Mouse (Mus musculus): ENCODE measurements around the gene Ggt7. TPM values are rescaled to one million over a fixed set of nuclear protein-coding genes. Genes with fewer than 3 reads are reported as not detected.
"Not testable (repeated sequence)": the region's sequence is repeated elsewhere in the genome, so short reads cannot be mapped to it uniquely, and the experiment has no call there.

Ggt7 gene
- 1.1 and 2.4 TPM in 2 replicates for polyA plus RNA-seq (2015; fragmentation: Nextera tagmentation; extraction: Ambion mirVana)

DNA sequence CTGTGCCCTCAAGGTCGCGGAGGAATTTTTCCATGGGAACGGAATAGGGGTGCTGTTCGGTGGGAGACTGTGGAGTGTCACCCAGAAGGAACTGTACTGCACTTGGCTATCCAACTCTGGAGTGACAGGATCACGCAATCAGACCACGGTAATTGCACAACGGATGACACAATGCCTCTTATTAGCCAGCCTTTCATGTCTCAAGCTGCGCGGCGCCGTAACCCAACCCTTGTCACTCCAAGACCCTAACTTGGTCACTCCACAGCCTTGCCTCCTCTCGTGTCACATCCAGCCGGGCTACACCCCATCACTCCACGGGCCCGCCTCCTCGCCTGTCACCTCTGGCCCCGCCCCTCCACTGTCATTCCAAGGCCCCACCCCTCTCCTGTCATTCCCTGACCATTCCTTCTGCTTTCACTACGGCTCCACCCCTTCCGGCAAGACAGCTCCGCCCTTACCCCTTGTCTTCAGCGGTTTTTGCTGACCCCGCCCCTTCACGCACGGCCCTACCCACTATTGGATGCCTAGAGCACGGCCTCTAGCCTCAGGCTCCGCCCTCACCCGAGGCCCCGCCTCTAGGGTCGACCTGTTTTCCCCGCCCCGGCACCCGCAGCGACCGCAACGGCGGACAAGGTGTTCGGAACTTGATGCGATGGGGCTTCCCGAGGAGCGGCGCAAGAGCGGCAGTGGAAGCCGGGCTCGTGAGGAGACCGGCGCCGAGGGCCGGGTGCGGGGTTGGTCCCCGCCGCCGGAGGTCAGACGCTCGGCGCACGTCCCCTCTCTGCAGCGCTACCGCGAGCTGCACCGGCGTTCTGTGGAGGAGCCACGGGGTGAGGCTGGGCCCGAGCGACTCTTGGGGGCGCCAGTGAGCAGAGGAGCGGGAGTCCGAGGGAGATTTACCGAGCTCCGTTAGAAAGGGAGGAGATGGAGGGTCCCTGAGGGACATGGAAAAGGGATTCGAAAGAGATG lies at the start of gene Ggt7, which contains the start of gene Acss2:
TSS of gene Ggt7 (minus strand) at position 783 of the 969 bp plus-strand sequence.
TSS of gene Acss2 (plus strand) at position 494 of the 969 bp plus-strand sequence.
- H3K4me2 ChIP-seq = peak within 1 kb of the TSS; percentile 95
- 3% methylated on average over 70 of the region's 70 CpGs for WGBS
- no peaks in the 10 kb centered on the region for H3K36me3 ChIP-seq
- peaks cover 21% of the 10 kb centered on the region for H3K4me1 ChIP-seq (replicated peaks)
- no peaks in the 10 kb centered on the region for H3K9me3 ChIP-seq (replicated peaks)
- H3K27ac ChIP-seq = peak within 1 kb of the TSS; percentile 84
- H3K9ac ChIP-seq = peak within 1 kb of the TSS; percentile 82
- peak; percentile 100 for ATAC-seq (replicated peaks; ENCODE audit: insufficient number of reproducible peaks, insufficient read depth, low FRiP score, low read depth)
- H3K27me3 ChIP-seq = peaks cover 21% of the 10 kb centered on the region
- peak within 1 kb of the TSS; percentile 90 for H3K4me3 ChIP-seq

DNA sequence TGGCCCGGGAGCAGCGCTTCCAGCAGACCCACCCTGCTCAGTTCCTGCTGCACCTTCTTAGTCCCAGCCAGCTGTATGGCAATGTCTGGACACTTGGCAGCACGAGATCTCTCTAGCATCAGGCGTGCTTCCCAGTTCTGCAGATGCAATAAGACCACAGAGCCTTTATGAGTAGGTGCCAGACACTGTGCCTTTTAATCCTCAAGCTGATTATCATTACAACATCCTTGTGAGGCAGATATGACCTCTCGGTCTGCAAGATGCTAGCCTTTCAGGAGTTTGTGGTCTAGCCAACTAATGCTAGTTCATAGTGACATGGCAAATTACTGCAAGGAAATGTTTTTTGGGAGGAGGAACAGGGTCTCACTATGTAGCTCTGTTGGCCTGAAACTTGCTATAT lies 49.7 kb upstream of the Ggt7 start:
- Histone ChIP-seq H3K4me3 (no peak overlapping the region), H3K4me1 (replicated peaks) (no peaks in the 10 kb centered on the region), H3K9me3 (replicated peaks) (no peaks in the 10 kb centered on the region), H3K36me3 (peaks cover 7% of the 10 kb centered on the region; the same call in 1 of the 2 replicates), H3K4me2 (no peak overlapping the region), H3K9ac (no peak overlapping the region), H3K27me3 (no peaks in the 10 kb centered on the region), H3K27ac (no peak overlapping the region)
- ATAC-seq (replicated peaks; ENCODE audit: insufficient number of reproducible peaks, insufficient read depth, low FRiP score, low read depth) = no peak
- 81% methylated on average over 5 of the region's 5 CpGs for WGBS

DNA sequence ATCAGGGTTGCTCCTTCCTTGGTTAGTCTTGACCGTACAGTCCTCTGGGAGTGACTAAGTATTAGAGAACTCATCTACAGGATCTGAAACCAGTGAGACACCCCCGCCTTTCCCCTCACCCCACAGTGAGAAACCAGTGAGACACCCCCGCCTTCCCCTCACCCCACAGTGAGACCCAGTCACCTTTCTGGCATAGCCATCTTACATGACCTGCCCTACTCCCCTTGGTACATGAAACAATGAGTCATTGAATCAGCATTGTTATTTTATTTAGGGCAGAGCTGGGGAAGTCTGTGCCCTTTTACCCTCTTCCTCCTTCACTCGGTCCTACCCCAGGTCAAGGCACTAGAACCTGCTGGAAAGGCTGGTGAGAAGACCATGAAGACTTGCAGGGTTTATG lies 44.9 kb upstream of the Ggt7 start:
- Histone ChIP-seq H3K9me3 (replicated peaks) (no peaks in the 10 kb centered on the region), H3K27me3 (no peaks in the 10 kb centered on the region), H3K4me3 (no peak overlapping the region), H3K4me2 (no peak overlapping the region), H3K9ac (no peak overlapping the region), H3K27ac (no peak overlapping the region), H3K36me3 (peaks cover 6% of the 10 kb centered on the region; the same call in 1 of the 2 replicates), H3K4me1 (replicated peaks) (no peaks in the 10 kb centered on the region)
- no peak for ATAC-seq (replicated peaks; ENCODE audit: insufficient number of reproducible peaks, insufficient read depth, low FRiP score, low read depth)
- 68% methylated on average over 4 of the region's 4 CpGs for WGBS

DNA sequence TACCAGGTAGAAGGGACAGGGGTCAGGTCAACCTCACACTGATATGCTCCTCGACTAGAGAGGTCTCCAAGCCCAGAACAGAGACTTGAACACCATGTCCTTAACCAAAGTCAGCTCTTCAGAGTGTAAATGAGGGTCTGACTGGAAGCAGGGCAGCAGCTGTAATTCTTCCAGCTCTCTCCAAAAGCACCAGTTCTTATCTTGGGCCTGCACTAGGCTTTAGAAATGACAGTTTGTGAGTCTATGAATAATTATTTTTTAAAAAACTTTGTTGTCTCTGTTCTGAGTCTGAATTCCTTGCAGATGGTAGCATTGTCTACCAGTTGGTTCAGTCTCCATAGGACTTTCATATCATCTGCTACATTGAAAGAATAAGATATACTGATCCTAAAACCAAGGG lies 44.2 kb upstream of the Ggt7 start:
- H3K9me3 ChIP-seq (replicated peaks) = no peaks in the 10 kb centered on the region
- H3K27ac ChIP-seq = no peak overlapping the region
- H3K4me1 ChIP-seq (replicated peaks) = no peaks in the 10 kb centered on the region
- no peak for ATAC-seq (replicated peaks; ENCODE audit: insufficient number of reproducible peaks, insufficient read depth, low FRiP score, low read depth)
- WGBS = 41% methylated on average over 1 of the region's 1 CpGs
- H3K36me3 ChIP-seq = peaks cover 6% of the 10 kb centered on the region; the same call in 1 of the 2 replicates
- no peak overlapping the region for H3K9ac ChIP-seq
- no peak overlapping the region for H3K4me2 ChIP-seq
- H3K27me3 ChIP-seq = no peaks in the 10 kb centered on the region
- H3K4me3 ChIP-seq = no peak overlapping the region

DNA sequence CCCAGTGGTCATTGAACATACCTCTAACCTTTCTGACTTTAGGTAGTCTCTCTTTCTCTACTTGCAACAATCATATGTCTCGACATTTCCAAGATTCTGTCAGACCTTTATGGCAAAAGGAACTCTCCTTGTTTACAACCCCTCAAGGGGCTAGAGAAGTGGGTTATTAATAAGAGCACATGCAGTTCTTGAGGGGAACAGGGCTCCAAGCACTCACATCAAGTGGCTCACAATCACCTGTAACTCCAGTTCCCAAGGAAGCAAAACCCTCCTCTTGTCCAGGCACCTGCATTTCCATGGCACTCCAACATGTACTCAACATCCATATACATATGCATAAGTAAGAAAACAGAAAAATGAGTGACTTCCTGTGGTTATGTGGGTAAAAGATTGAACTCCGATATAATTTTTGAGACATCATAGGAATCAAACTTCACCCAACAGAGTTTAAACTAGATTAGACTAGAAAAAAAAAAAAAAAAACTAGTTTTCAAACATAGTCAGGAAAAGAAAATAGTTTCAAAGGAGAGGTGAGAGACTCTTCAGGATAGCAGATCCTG lies 36.5 kb upstream of the Ggt7 start:
- no peaks in the 10 kb centered on the region for H3K4me1 ChIP-seq (replicated peaks)
- H3K36me3 ChIP-seq = no peaks in the 10 kb centered on the region
- H3K27me3 ChIP-seq = no peaks in the 10 kb centered on the region
- ATAC-seq (replicated peaks; ENCODE audit: insufficient number of reproducible peaks, insufficient read depth, low FRiP score, low read depth) = no peak
- H3K4me2 ChIP-seq = no peak overlapping the region
- H3K27ac ChIP-seq = no peak overlapping the region
- no peak overlapping the region for H3K9ac ChIP-seq
- WGBS = 70% methylated on average over 2 of the region's 2 CpGs
- no peak overlapping the region for H3K4me3 ChIP-seq
- no peaks in the 10 kb centered on the region for H3K9me3 ChIP-seq (replicated peaks)

DNA sequence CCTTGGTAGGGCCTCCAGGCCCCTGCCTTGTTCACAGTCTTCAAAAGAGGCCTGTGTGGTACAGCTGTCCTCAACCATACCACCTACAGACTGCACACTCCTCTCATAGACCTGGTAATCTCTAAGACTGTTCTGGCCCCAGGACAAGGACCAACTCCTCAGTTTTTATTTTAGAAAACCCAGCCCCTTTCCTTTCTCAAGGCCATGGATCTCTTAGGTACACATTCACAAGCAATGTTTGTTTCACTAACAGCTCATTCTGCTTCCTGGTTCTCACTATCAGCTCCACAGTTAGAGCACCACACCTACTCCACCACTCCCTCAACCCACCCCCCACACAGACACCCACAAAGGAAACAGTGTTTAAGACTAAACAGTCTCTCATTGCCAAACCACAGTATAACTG lies 34.9 kb upstream of the Ggt7 start:
- Histone ChIP-seq H3K27ac (no peak overlapping the region), H3K9ac (no peak overlapping the region), H3K4me2 (no peak overlapping the region), H3K27me3 (no peaks in the 10 kb centered on the region), H3K36me3 (no peaks in the 10 kb centered on the region), H3K4me3 (no peak overlapping the region), H3K9me3 (replicated peaks) (no peaks in the 10 kb centered on the region), H3K4me1 (replicated peaks) (no peaks in the 10 kb centered on the region)
- ATAC-seq (replicated peaks; ENCODE audit: insufficient number of reproducible peaks, insufficient read depth, low FRiP score, low read depth) = no peak

DNA sequence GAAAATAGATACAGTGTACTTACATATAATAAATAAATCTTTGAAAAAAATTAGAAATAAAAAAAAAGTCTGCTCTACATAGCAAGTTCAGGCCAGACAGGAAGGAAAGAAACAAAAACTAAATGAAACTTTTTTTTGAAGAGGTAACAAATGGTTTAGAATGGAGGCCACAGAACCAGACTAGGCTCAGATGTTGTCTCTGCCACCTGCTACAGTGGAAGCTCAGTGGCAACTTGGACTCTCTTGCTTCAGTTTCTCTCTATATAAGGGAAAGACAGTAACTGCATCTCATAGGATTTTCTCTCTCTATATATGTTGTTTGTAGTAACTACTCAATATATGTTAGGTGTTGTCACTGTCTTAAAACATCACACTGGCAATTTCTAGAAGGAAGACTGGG lies 34.3 kb upstream of the Ggt7 start:
- H3K4me2 ChIP-seq = no peak overlapping the region
- no peak overlapping the region for H3K9ac ChIP-seq
- H3K4me1 ChIP-seq (replicated peaks) = no peaks in the 10 kb centered on the region
- no peak for ATAC-seq (replicated peaks; ENCODE audit: insufficient number of reproducible peaks, insufficient read depth, low FRiP score, low read depth)
- no peak overlapping the region for H3K27ac ChIP-seq
- H3K27me3 ChIP-seq = no peaks in the 10 kb centered on the region
- no peak overlapping the region for H3K4me3 ChIP-seq
- no peaks in the 10 kb centered on the region for H3K9me3 ChIP-seq (replicated peaks)
- H3K36me3 ChIP-seq = no peaks in the 10 kb centered on the region

DNA sequence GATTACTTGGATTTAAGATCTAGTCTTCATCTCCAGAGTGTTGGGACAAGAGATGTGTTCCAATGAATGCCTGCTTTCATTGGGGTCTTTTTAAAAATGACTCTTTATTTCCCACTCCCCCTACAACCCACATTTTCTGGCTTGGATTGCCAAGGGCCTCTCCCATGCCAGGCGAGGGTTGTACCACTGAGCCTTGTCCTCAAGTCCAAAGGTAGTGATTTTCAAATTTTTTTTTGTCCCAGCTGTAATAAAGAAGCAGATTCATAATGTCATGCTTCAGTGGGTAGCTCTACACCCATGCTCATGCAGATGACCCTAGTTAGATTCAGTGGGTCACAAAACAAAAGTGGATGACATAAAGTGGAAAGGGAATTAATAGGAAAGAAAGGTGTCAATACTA lies 28.9 kb upstream of the Ggt7 start:
- no peak overlapping the region for H3K4me3 ChIP-seq
- no peaks in the 10 kb centered on the region; the same call in 1 of the 2 replicates for H3K4me1 ChIP-seq (replicated peaks)
- H3K27ac ChIP-seq = no peak overlapping the region
- H3K9me3 ChIP-seq (replicated peaks) = no peaks in the 10 kb centered on the region
- no peak overlapping the region for H3K4me2 ChIP-seq
- WGBS = 78% methylated on average over 1 of the region's 1 CpGs
- H3K9ac ChIP-seq = no peak overlapping the region
- no peaks in the 10 kb centered on the region for H3K27me3 ChIP-seq
- H3K36me3 ChIP-seq = no peaks in the 10 kb centered on the region
- no peak for ATAC-seq (replicated peaks; ENCODE audit: insufficient number of reproducible peaks, insufficient read depth, low FRiP score, low read depth)

DNA sequence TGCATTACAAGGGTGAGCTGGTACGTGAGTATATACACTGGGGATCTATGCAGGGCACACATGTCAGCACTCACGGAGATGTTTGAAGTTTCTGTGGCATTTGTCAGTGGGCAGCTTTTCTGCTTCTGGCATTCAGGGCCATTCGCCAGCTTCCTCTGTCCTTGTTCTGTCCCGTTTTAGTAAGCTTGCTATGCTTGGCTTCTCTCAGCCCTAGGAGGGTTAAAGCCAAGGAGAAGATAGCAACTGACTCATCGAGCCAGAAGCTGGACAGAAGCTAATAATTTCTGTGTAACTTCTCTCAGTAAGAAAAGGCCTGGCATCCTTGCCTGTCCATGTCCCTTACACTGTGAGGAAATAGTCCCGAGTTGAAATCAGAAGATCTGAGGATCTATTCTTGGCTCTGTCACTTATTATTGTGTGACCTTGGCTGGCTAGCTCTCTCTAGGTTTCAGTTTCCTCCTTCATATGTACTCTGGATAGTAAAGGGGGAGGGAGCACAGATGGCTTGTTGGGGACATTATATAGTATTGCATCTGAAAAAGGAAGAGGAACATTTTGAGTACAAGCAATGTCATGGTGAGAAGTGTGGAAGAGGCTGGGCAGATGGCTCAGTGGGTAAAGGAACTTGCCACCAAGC lies 22.9 kb upstream of the Ggt7 start:
- WGBS = 26% methylated on average over 6 of the region's 6 CpGs
- ATAC-seq (replicated peaks; ENCODE audit: insufficient number of reproducible peaks, insufficient read depth, low FRiP score, low read depth) = peak; percentile 77; the same call in 1 of the 2 replicates
- peak overlapping the region; percentile 93 for H3K27ac ChIP-seq

DNA sequence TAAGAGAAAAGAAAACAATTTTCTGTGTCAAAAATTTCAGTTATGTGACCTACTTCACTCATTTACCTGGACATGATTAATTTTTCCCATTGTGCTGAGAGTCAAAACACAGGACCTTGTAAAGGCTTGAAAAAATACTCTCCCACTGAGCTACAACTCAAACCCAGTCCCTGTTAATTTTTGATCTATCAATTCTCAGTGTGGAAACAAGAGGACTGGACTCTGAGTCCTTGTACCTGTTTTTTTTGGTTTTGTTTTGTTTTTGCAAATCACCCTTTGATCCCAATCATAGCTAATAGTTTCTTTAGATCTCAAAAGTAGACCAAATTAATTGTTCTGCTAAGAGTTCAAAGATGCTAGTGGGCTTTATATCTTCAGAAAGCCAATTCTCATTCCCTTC lies 21.7 kb upstream of the Ggt7 start:
- H3K27ac ChIP-seq = peak overlapping the region; percentile 93; the same call in 1 of the 2 replicates
- H3K4me1 ChIP-seq (replicated peaks) = peaks cover 8% of the 10 kb centered on the region
- H3K27me3 ChIP-seq = no peaks in the 10 kb centered on the region
- no peak for ATAC-seq (replicated peaks; ENCODE audit: insufficient number of reproducible peaks, insufficient read depth, low FRiP score, low read depth)
- no peak overlapping the region for H3K4me2 ChIP-seq
- H3K9me3 ChIP-seq (replicated peaks) = no peaks in the 10 kb centered on the region
- no peak overlapping the region for H3K4me3 ChIP-seq
- no peak overlapping the region for H3K9ac ChIP-seq
- H3K36me3 ChIP-seq = no peaks in the 10 kb centered on the region

More for the DNA sequence above, 22.9 kb upstream of the Ggt7 start:
- Histone ChIP-seq H3K4me2 (peak overlapping the region; percentile 44), H3K27me3 (no peaks in the 10 kb centered on the region), H3K9ac (no peak overlapping the region), H3K9me3 (replicated peaks) (no peaks in the 10 kb centered on the region), H3K36me3 (no peaks in the 10 kb centered on the region), H3K4me1 (replicated peaks) (peaks cover 8% of the 10 kb centered on the region), H3K4me3 (0 out of 2 replicates have a peak overlapping the region, but pooled peaks have one; percentile 5)

DNA sequence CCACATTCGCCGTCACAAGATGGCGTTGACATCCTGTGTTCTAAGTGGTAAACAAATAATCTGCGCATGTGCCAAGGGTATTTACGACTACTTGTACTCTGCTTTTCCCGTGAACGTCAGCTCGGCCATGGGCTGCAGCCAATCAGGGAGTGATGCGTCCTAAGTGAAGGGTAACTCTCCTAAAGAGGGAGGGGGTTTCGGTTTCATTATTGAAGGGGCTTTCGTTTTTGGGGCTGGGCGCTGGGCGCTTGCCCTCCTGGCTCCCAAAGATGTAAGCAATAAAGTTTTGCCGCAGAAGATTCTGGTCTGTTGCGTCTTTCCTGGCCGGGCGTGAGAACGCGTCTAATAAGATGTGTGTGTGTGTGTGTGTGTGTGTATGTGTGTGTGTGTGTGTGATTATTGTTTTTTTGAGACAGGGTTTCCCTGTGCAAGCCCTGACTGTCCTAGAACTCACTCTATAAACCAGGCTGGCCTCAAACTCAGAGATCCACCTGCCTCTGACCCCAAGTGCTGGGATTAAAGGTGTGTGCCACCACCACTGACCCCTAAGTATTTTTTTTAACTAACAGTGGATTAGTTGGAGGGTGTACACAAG lies 20.5 kb upstream of the Ggt7 start:
- not testable (repeated sequence) for H3K9me3 ChIP-seq (replicated peaks); ATAC-seq (replicated peaks; ENCODE audit: insufficient number of reproducible peaks, insufficient read depth, low FRiP score, low read depth); H3K9ac ChIP-seq; H3K4me3 ChIP-seq; H3K36me3 ChIP-seq; H3K4me1 ChIP-seq (replicated peaks); H3K27ac ChIP-seq; H3K27me3 ChIP-seq
- H3K4me2 ChIP-seq = peak overlapping the region; percentile 29; the same call in 1 of the 2 replicates
- WGBS = 76% methylated on average over 19 of the region's 19 CpGs

All from heart, embryonic 15.5 days (tissue).